Mouse (Mus musculus) lung, adult 2 months (tissue): ENCODE measurements around the gene Cd47. TPM values are rescaled to one million over a fixed set of nuclear protein-coding genes. Genes with fewer than 3 reads are reported as not detected.

Source experiments
- DNase-seq: peaks from one replicate; pipeline ENCODE4 v3.0.0; 2022
- H3K4me1 ChIP-seq: fragments of 200-500 bp; 2 replicates; pipeline ENCODE4 v1.6.1; 2011; ENCODE audit warnings: low read length; ENCODE audit not compliant: control insufficient read depth, insufficient read depth
- H3K4me3 ChIP-seq: fragments of 200-500 bp; replicated peaks from 2 replicates; pipeline ENCODE3; 2011; ENCODE audit warnings: low read depth, mild to moderate bottlenecking, control low read depth, low read length; ENCODE audit errors: extremely low read depth
- CTCF ChIP-seq: fragments of 200-500 bp; IDR thresholded peaks from 2 replicates; pipeline ENCODE4 v1.5.1; 2011; ENCODE audit warnings: mild to moderate bottlenecking, low read length, control low read depth; ENCODE audit not compliant: insufficient read depth
- POLR2A ChIP-seq: fragments of 200-500 bp; IDR thresholded peaks from 2 replicates; pipeline ENCODE4 v1.6.1; 2011; ENCODE audit warnings: low read depth, mild to moderate bottlenecking, control low read depth, low read length, borderline replicate concordance; ENCODE audit errors: extremely low read depth
- WGBS: fragments of 180-500 bp; shearing (Covaris S2); methylation state at CpG from one replicate; pipeline ENCODE4 v1.1.7; 2018; 5-methylcytosine and 5-hydroxymethylcytosine counted together
- polyA plus RNA-seq: library from polyadenylated mRNA; depleted of rRNA; stranded (reverse); fragments of >200 nt; gene quantifications from 2 replicates; pipeline ENCODE4 v1.2.3, GENCODE M21; 2012

Gene Cd47
- polyA plus RNA-seq, 1 experiment, result 80.1 TPM

DNA sequence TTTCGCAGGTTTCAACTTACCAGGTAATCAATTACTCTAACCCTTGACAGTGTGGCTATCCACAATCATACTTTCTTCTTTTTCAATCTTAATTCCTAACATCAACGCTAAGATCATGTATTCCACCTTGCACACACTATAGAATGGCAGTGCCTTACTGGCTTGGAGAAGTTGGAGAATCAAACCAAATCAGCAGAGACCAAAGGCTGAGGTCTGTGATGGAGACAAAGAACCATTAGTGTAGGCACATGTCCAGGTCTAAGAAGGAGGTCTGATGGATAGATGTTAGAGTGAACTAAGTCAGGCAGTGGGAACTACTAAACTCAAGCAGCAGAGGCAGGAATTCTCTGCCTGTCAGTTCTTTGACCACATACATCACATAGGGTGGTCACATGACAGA is 139.0 kb downstream of the Cd47 start:
- WGBS, result 92% methylated on average over 2 of the region's 2 CpGs
- Histone ChIP-seq H3K4me1 (peaks cover 2% of the 10 kb centered on the region; the same call in 1 of the 2 replicates), H3K4me3 (no peak overlapping the region)
- TF ChIP-seq POLR2A (no peak), CTCF (no peak)
- DNase-seq, result no peak

DNA sequence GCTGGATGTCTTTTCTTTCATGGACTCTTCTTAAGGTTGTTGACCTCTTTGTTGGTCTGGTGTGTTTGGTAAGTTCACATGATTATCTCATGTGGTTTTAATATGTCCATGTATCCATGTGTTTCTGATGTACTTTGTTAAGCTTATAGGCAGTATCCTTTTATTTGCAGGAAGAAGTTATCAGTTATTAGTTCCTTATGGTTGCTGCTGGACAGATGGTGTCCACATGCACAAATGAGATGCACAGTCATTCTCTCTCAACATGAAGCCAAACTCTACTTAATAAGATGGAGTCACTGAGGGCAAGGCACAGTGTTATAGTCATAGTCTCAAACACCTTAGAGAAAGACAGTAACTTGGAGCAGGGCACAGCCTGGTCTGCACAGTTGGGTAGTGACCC is 140.1 kb downstream of the Cd47 start:
- no peak for DNase-seq
- TF ChIP-seq POLR2A (no peak), CTCF (no peak)
- no peak overlapping the region for H3K4me3 ChIP-seq
- H3K4me1 ChIP-seq, result peaks cover 2% of the 10 kb centered on the region; the same call in 1 of the 2 replicates

DNA sequence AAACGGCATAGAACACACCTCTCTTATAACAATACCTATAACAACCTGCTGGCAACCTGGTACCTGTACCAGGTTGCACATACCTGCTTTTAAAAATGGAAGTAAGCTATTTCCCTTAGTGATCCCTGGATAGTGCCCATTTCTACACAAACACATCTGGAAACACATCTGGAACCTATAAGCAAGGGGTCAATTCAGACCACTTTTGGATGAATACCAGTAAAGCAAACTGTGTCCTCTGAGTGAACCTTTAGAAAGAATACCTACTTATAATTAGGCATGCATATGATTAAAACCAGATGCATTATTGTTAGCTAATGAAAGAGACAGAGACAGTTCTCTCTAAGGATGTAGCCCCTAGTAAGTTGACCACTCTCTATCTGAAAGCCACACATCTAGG is 140.7 kb downstream of the Cd47 start:
- DNase-seq, result no peak
- TF ChIP-seq CTCF (no peak), POLR2A (no peak)
- Histone ChIP-seq H3K4me1 (peaks cover 2% of the 10 kb centered on the region; the same call in 1 of the 2 replicates), H3K4me3 (no peak overlapping the region)
- 90% methylated on average over 1 of the region's 1 CpGs for WGBS

GRCm38 (mm10) chr16:49943726-49944125 is 143.4 kb downstream of the Cd47 start:
- TF ChIP-seq CTCF, result no peak
- TF ChIP-seq POLR2A, result no peak
- 78% methylated on average over 1 of the region's 1 CpGs for WGBS
- no peaks in the 10 kb centered on the region; the same call in 1 of the 2 replicates for H3K4me1 ChIP-seq
- H3K4me3 ChIP-seq, result no peak overlapping the region
- DNase-seq, result no peak

- TF ChIP-seq CTCF, result no peak
- no peak for TF ChIP-seq POLR2A
- 86% methylated on average over 5 of the region's 5 CpGs for WGBS
- Histone ChIP-seq H3K4me1 (peaks cover 4% of the 10 kb centered on the region; the same call in 1 of the 2 replicates), H3K4me3 (no peak overlapping the region)
- no peak for DNase-seq
Observed at GRCm38 (mm10) chr16:49945084-49945483, 144.8 kb downstream of the Cd47 start.

- no peak for DNase-seq
- 81% methylated on average over 3 of the region's 3 CpGs for WGBS
Observed at GRCm38 (mm10) chr16:49947049-49947448, 146.7 kb downstream of the Cd47 start.

GRCm38 (mm10) chr16:49947610-49948009 is 147.3 kb downstream of the Cd47 start:
- Histone ChIP-seq H3K4me3 (no peak overlapping the region), H3K4me1 (peaks cover 10% of the 10 kb centered on the region)
- WGBS, result 96% methylated on average over 7 of the region's 7 CpGs
- TF ChIP-seq POLR2A (no peak), CTCF (no peak)
- no peak for DNase-seq

More at GRCm38 (mm10) chr16:49947049-49947448, 146.7 kb downstream of the Cd47 start:
- no peak for TF ChIP-seq POLR2A
- H3K4me1 ChIP-seq, result peaks cover 10% of the 10 kb centered on the region
- H3K4me3 ChIP-seq, result no peak overlapping the region

- DNase-seq, result no peak
- Histone ChIP-seq H3K4me1 (peaks cover 12% of the 10 kb centered on the region), H3K4me3 (no peak overlapping the region)
- WGBS, result 81% methylated on average over 3 of the region's 3 CpGs
- TF ChIP-seq POLR2A (no peak), CTCF (no peak)
Observed at GRCm38 (mm10) chr16:49948287-49948686, 148.0 kb downstream of the Cd47 start.

GRCm38 (mm10) chr16:49949261-49949660 is 148.9 kb downstream of the Cd47 start:
- DNase-seq, result no peak
- peaks cover 22% of the 10 kb centered on the region for H3K4me1 ChIP-seq
- 60% methylated on average over 4 of the region's 4 CpGs for WGBS
- H3K4me3 ChIP-seq, result no peak overlapping the region
- TF ChIP-seq CTCF (no peak), POLR2A (no peak)

DNA sequence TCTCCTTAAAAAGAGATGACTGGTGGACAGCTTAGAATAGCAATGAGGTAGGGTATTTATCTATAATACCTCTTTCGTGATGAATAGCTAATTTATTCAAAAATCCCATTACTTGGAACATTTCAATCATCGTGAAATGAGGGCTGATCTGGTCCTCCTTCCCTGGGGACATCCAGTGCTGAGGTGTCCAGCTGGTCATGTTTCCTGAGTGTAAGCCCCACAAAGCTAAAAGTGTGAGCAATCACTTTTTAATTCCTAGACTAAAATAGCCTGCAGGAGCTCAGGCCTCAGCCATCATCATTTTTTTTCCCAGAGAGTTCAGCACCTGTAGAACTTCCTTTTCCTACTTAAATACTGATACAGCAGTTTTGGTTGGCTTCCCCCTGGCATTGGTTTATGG is 150.0 kb downstream of the Cd47 start:
- WGBS, result 95% methylated on average over 2 of the region's 2 CpGs
- Histone ChIP-seq H3K4me1 (peaks cover 23% of the 10 kb centered on the region), H3K4me3 (no peak overlapping the region)
- no peak for DNase-seq
- TF ChIP-seq POLR2A (no peak), CTCF (no peak)

- no peak for TF ChIP-seq CTCF
- no peak for TF ChIP-seq POLR2A
- no peak for DNase-seq
- Histone ChIP-seq H3K4me1 (peaks cover 23% of the 10 kb centered on the region), H3K4me3 (no peak overlapping the region)
- 56% methylated on average over 2 of the region's 2 CpGs for WGBS
Observed at GRCm38 (mm10) chr16:49951288-49951691, 151.0 kb downstream of the Cd47 start.
